Mouse (Mus musculus) stomach, postnatal 0 days (tissue): ENCODE measurements at regions not wholly inside any gene's neighbourhood (a gene's known extent, or its start where the extent isn't known, plus 50 kb on each side); places are given as distances from the start of the nearest gene placed in this dataset.

ENCODE experiments used
- ATAC-seq: fragments of 200-750 bp; cut with Nextera tagmentation; 2 replicates; pipeline ENCODE4 v1.8.0; 2017; ENCODE audit not compliant: low FRiP score, low TSS enrichment
- DNase-seq: peaks from one replicate; pipeline ENCODE4 v3.0.0-alpha.2; 2016; ENCODE audit warnings: low spot score
- H3K27ac ChIP-seq: fragments of 300-500 bp; sonication (generic); replicated peaks from 2 replicates; pipeline ENCODE4 v1.5.1; 2014; ENCODE audit warnings: mild to moderate bottlenecking, control low read depth
- H3K27me3 ChIP-seq: fragments of 300-500 bp; sonication (generic); 2 replicates; pipeline ENCODE4 v1.6.1; 2014; ENCODE audit warnings: low read length; ENCODE audit not compliant: control insufficient read depth, insufficient read depth
- H3K36me3 ChIP-seq: fragments of 300-500 bp; sonication (generic); 2 replicates; pipeline ENCODE4 v1.6.1; 2014; ENCODE audit warnings: low read length, mixed read lengths; ENCODE audit not compliant: control insufficient read depth, insufficient read depth
- H3K4me1 ChIP-seq: fragments of 300-500 bp; sonication (generic); replicated peaks from 2 replicates; pipeline ENCODE4 v1.6.1; 2014; ENCODE audit warnings: antibody characterized with exemption; ENCODE audit not compliant: control insufficient read depth, insufficient read depth
- H3K4me2 ChIP-seq: fragments of 300-500 bp; sonication (generic); replicated peaks from 2 replicates; pipeline ENCODE4 v1.6.1; 2014; ENCODE audit warnings: low read depth, mild to moderate bottlenecking, control low read depth, moderate library complexity
- H3K4me3 ChIP-seq: fragments of 300-500 bp; sonication (generic); 2 replicates; pipeline ENCODE4 v1.5.1; 2014; ENCODE audit warnings: low read depth, low read length, control low read depth
- H3K9ac ChIP-seq: fragments of 300-500 bp; sonication (generic); 2 replicates; pipeline ENCODE4 v1.6.1; 2014; ENCODE audit warnings: mild to moderate bottlenecking, low read length, control low read depth, mixed read lengths
- H3K9me3 ChIP-seq: fragments of 300-500 bp; sonication (generic); 2 replicates; pipeline ENCODE4 v1.6.1; 2016; ENCODE audit warnings: low read length; ENCODE audit not compliant: control insufficient read depth
- CTCF ChIP-seq: IDR thresholded peaks from 2 replicates; pipeline ENCODE4 v1.5.1; 2016; ENCODE audit warnings: antibody characterized with exemption, low read depth, mild to moderate bottlenecking, moderate library complexity
- EP300 ChIP-seq: optimal IDR thresholded peaks from 2 replicates; pipeline ENCODE3; 2016; ENCODE audit warnings: antibody characterized with exemption
- WGBS: fragments of 180-500 bp; shearing (Covaris S2); extraction: QIAGEN DNeasy Blood & Tissue Kit; methylation state at CpG from one replicate; pipeline ENCODE4 v1.1.7; 2014; 5-methylcytosine and 5-hydroxymethylcytosine counted together

GRCm38 (mm10) chr13:101408885-101409284 is 359.1 kb downstream of the Pik3r1 start:
- Histone ChIP-seq H3K9me3 (no peaks in the 10 kb centered on the region), H3K4me3 (no peak overlapping the region), H3K4me1 (no peaks in the 10 kb centered on the region), H3K4me2 (no peak overlapping the region), H3K27me3 (no peaks in the 10 kb centered on the region), H3K27ac (no peak overlapping the region), H3K9ac (no peak overlapping the region), H3K36me3 (no peaks in the 10 kb centered on the region)
- DNase-seq, result no peak
- 84% methylated on average over 4 of the region's 4 CpGs for WGBS
- no peak for TF ChIP-seq CTCF
- TF ChIP-seq EP300, result no peak
- no peak for ATAC-seq

GRCm38 (mm10) chr13:101407633-101408032 is 360.4 kb downstream of the Pik3r1 start:
- no peaks in the 10 kb centered on the region for H3K9me3 ChIP-seq
- H3K27ac ChIP-seq, result no peak overlapping the region
- no peak overlapping the region for H3K4me2 ChIP-seq
- no peaks in the 10 kb centered on the region for H3K27me3 ChIP-seq
- DNase-seq (no peak), ATAC-seq (no peak)
- no peak overlapping the region for H3K9ac ChIP-seq
- TF ChIP-seq EP300 (no peak), CTCF (no peak)
- no peaks in the 10 kb centered on the region for H3K4me1 ChIP-seq
- no peaks in the 10 kb centered on the region for H3K36me3 ChIP-seq
- WGBS, result 72% methylated on average over 1 of the region's 1 CpGs
- no peak overlapping the region for H3K4me3 ChIP-seq

GRCm38 (mm10) chr13:101373581-101374189 is 394.3 kb downstream of the Pik3r1 start:
- DNase-seq (peak; percentile 29), ATAC-seq (0 out of 2 replicates have a peak, but pooled peaks have one; percentile 29)
- Histone ChIP-seq H3K4me3 (no peak overlapping the region), H3K27me3 (no peaks in the 10 kb centered on the region), H3K9me3 (no peaks in the 10 kb centered on the region), H3K36me3 (no peaks in the 10 kb centered on the region), H3K4me1 (no peaks in the 10 kb centered on the region), H3K27ac (no peak overlapping the region), H3K4me2 (no peak overlapping the region), H3K9ac (no peak overlapping the region)
- WGBS, result 37% methylated on average over 5 of the region's 5 CpGs
- TF ChIP-seq EP300 (no peak), CTCF (no peak)

- H3K9ac ChIP-seq, result no peak overlapping the region
- ATAC-seq, result no peak
- DNase-seq, result no peak
- no peak overlapping the region for H3K4me2 ChIP-seq
- no peak overlapping the region for H3K27ac ChIP-seq
- WGBS, result 34% methylated on average over 1 of the region's 1 CpGs
- H3K36me3 ChIP-seq, result no peaks in the 10 kb centered on the region
- no peaks in the 10 kb centered on the region for H3K4me1 ChIP-seq
- no peaks in the 10 kb centered on the region for H3K9me3 ChIP-seq
- H3K4me3 ChIP-seq, result no peak overlapping the region
- TF ChIP-seq CTCF (no peak), EP300 (no peak)
- no peaks in the 10 kb centered on the region for H3K27me3 ChIP-seq
Measured at GRCm38 (mm10) chr13:101371906-101372305, 396.1 kb downstream of the Pik3r1 start.

- H3K4me1 ChIP-seq, result no peaks in the 10 kb centered on the region
- no peak overlapping the region for H3K9ac ChIP-seq
- WGBS, result 67% methylated on average over 5 of the region's 5 CpGs
- no peaks in the 10 kb centered on the region for H3K36me3 ChIP-seq
- no peak overlapping the region for H3K4me2 ChIP-seq
- no peaks in the 10 kb centered on the region for H3K9me3 ChIP-seq
- DNase-seq (no peak), ATAC-seq (no peak)
- TF ChIP-seq EP300, result no peak
- TF ChIP-seq CTCF, result no peak
- no peaks in the 10 kb centered on the region for H3K27me3 ChIP-seq
- H3K27ac ChIP-seq, result no peak overlapping the region
- no peak overlapping the region for H3K4me3 ChIP-seq
Measured at GRCm38 (mm10) chr13:101368170-101368569, 399.8 kb downstream of the Pik3r1 start.

GRCm38 (mm10) chr13:101355363-101355762 is 412.7 kb downstream of the Pik3r1 start:
- Histone ChIP-seq H3K4me2 (no peak overlapping the region), H3K36me3 (no peaks in the 10 kb centered on the region), H3K27ac (no peak overlapping the region), H3K9ac (no peak overlapping the region), H3K27me3 (no peaks in the 10 kb centered on the region), H3K4me3 (no peak overlapping the region), H3K9me3 (no peaks in the 10 kb centered on the region), H3K4me1 (no peaks in the 10 kb centered on the region)
- no peak for DNase-seq
- ATAC-seq, result no peak
- 84% methylated on average over 3 of the region's 3 CpGs for WGBS
- TF ChIP-seq EP300, result no peak
- TF ChIP-seq CTCF, result no peak
